In the genomic region with DNA sequence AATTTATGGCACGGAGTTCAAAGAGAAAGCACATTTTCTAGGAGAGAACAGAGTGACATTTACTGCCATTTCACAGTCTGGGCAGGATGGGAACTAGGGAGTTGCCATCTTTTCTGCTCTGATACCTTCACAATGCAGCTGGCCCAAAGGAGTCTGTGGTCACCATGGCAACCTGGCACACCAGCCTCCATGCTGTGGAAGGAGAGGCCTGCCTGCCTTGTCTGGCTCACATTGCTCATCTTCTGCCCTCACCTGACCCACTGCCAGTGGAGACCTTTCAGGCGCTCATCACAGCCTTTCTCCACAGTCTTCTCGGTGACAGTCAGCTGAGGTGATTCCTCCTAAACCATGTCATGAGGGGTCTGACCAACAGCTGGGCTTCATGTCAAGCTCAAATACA, we compare ENCODE assay signal across 7 mouse cellular contexts.
A peak's percentile ranks its signal among the peaks of the same experiment; 100 is the strongest.
DNase-seq lines count a peak whose midpoint lies in the region; ATAC-seq and TF ChIP-seq lines count a peak whose summit lies in the region.

No protein-coding gene starts in this region.

- intact Hi-C loops in left cerebral cortex, postnatal 14 days (cut with DNase I), result loop anchor here (5.0 kb wide), 1 partner anchor 76 kb away; the partner anchor contains the start of gene Dner

- peak; percentile 34 for DNase-seq in adrenal gland, postnatal 14 days
- peak; percentile 48 to 63 for DNase-seq in cerebellum, adult 2 months
- DNase-seq in frontal cortex, postnatal 10 days (ENCODE audit: low spot score in 2 of 2), result peak; percentile 61 to 74
- peak; percentile 74 to 89 for DNase-seq in left cerebral cortex, postnatal 14 days (ENCODE audit: low spot score in 2 of 2)
- DNase-seq in retina, postnatal 1 day, result peak; percentile 70
- no peak for DNase-seq in lung, postnatal 14 days

- ATAC-seq in granulocyte monocyte progenitor cell, adult 5-6 weeks (replicated peaks; ENCODE audit: poor library complexity, severe bottlenecking), result no peak

- no peak overlapping the region for H3K27ac ChIP-seq in cerebellum, adult 2 months (ENCODE audit: insufficient read depth, low read length)

- 22% methylated on average over 3 of the region's 3 CpGs for WGBS in cerebellum, adult 2 months

- H3K4me3 ChIP-seq in cerebellum, adult 2 months (replicated peaks; ENCODE audit: insufficient read depth, low read depth, low read length), result no peak overlapping the region

- TF ChIP-seq CTCF in cerebellum, adult 2 months (IDR thresholded peaks at IDR 0.05; ENCODE audit: borderline replicate concordance, insufficient read depth, low read depth, low read length), result no peak

- no peaks in the 10 kb centered on the region for H3K27me3 ChIP-seq in cerebellum, adult 2 months (ENCODE audit: control insufficient read depth, insufficient read depth, low read length)

- no peak for TF ChIP-seq POLR2A in cerebellum, adult 2 months (IDR thresholded peaks at IDR 0.05; ENCODE audit: borderline replicate concordance, insufficient read depth, low read length)

- peaks cover 6% of the 10 kb centered on the region for H3K4me1 ChIP-seq in cerebellum, adult 2 months (ENCODE audit: control insufficient read depth, insufficient read depth, low read length)
